Mouse (Mus musculus): ENCODE measurements around the gene Rap1gap2. TPM values are rescaled to one million over a fixed set of nuclear protein-coding genes. Genes with fewer than 3 reads are reported as not detected.

Gene Rap1gap2
- polyA plus RNA-seq, 1 experiment, result 7.3 TPM

DNA sequence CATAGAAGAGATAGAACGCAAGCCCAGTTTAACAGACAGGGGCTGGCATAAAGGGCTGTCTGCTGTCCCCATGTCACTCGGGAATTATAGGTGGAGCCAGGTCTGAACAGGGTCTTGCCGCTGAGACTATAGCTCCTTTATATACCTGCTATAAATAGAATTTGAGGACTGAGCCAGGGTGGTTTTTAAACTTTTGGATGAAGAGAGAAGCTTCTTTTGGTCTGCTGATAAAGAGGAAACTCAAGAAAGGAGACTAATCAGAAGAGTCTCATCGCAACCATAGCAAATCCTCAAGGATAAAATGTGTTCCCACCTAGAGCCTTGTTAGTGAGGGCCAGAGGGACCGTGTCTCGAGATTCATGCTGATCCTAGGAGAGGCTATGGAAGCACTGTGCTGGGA is 272.8 kb downstream of the Rap1gap2 start, which contains the start of gene Olfr410:
Gene Olfr410, minus strand, starts transcription at position 101 of the 400 bp plus-strand sequence.
- no peaks in the 10 kb centered on the region for H3K4me1 ChIP-seq (ENCODE audit: control insufficient read depth, insufficient read depth, low read length)
- no peak within 1 kb of the TSS for H3K27ac ChIP-seq (ENCODE audit: insufficient read depth, low read length)
- TF ChIP-seq POLR2A (IDR thresholded peaks at IDR 0.05; ENCODE audit: low read depth, low read length), result no peak
- no peak for TF ChIP-seq CTCF (IDR thresholded peaks at IDR 0.05; ENCODE audit: borderline replicate concordance, insufficient read depth, low read length)
- H3K4me3 ChIP-seq (ENCODE audit: insufficient read depth, low read length), result no peak within 1 kb of the TSS

Other genes starting within 250 kb of the Rap1gap2 start
- gene Olfr412, start 248.8 kb downstream of the Rap1gap2 start, polyA plus RNA-seq (2011; ENCODE audit: insufficient read length, low read depth, missing spikeins), result not detected in 2 replicates
- not detected in 2 replicates for gene Ccdc92b, start 8.7 kb upstream of the Rap1gap2 start, polyA plus RNA-seq (2011; ENCODE audit: insufficient read length, low read depth, missing spikeins)
- gene Cluh, start 38.6 kb upstream of the Rap1gap2 start, polyA plus RNA-seq (2011; ENCODE audit: insufficient read length, low read depth, missing spikeins), result 32.6 and 36.4 TPM in 2 replicates
- 111 and 122 TPM in 2 replicates for gene Pafah1b1, start 113.8 kb upstream of the Rap1gap2 start, polyA plus RNA-seq (2011; ENCODE audit: insufficient read length, low read depth, missing spikeins)
- 25.6 and 29.1 TPM in 2 replicates for gene Mettl16, start 159.9 kb upstream of the Rap1gap2 start, polyA plus RNA-seq (2011; ENCODE audit: insufficient read length, low read depth, missing spikeins)
- 10.9 and 14.4 TPM in 2 replicates for gene Mnt, start 220.0 kb upstream of the Rap1gap2 start, polyA plus RNA-seq (2011; ENCODE audit: insufficient read length, low read depth, missing spikeins)